Mouse (Mus musculus): ENCODE measurements around the gene Dlg2. TPM values are rescaled to one million over a fixed set of nuclear protein-coding genes. Genes with fewer than 3 reads are reported as not detected.

Dlg2 gene
- polyA plus RNA-seq, 1 experiment from 2014 or later, result 5.1 TPM

DNA sequence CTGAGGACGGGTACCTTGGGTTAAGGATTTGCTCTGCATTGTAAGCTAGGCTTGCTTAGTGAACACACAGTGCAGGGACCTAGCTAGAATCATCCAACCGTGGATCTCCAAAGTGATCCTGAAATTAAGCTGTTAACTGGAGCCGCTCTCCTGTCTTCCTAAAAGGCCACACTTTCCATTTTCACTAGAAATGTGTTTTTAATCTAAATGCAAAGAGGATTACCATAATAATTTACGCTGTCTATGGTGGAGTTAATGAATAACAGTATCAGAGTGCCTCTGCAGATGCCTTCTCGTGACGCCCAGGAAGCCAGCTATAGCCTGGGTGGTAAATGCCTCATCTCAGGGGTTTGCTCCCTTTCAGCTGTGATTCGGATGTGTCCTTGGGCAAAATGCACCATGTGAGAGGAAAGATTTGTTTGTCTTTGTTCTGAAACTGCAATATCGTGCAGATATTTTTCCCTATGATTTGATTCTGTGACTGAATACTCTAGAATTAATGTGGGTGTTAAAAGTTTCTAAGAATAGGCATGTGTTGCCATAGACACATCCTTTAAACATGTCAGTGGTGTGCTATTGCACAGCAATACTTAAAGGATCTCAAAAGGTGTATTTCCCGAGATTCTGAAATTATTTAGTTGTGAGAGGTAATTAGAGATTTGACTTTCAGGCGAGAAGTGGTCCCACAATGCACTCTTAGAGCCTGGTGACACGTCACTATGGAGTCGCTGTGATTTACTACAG lies 587.0 kb downstream of the Dlg2 start:
- Histone ChIP-seq H3K4me2 (replicated peaks; ENCODE audit: low read depth, low read length) (no peak overlapping the region), H3K27me3 (ENCODE audit: control insufficient read depth, insufficient read depth, low read length) (no peaks in the 10 kb centered on the region), H3K27ac (ENCODE audit: low read length) (no peak overlapping the region), H3K4me1 (ENCODE audit: control insufficient read depth, insufficient read depth, low read length) (no peaks in the 10 kb centered on the region), H3K9me3 (ENCODE audit: control insufficient read depth, low read depth, low read length) (no peaks in the 10 kb centered on the region), H3K36me3 (ENCODE audit: control insufficient read depth, insufficient read depth, low read length) (no peaks in the 10 kb centered on the region), H3K4me3 (ENCODE audit: low read depth, low read length) (no peak overlapping the region), H3K9ac (replicated peaks; ENCODE audit: low read depth, low read length) (no peak overlapping the region)
- WGBS, result 70% methylated on average over 12 of the region's 12 CpGs
- no peak for ATAC-seq (ENCODE audit: insufficient number of reproducible peaks, insufficient read depth, low FRiP score, low read depth)

DNA sequence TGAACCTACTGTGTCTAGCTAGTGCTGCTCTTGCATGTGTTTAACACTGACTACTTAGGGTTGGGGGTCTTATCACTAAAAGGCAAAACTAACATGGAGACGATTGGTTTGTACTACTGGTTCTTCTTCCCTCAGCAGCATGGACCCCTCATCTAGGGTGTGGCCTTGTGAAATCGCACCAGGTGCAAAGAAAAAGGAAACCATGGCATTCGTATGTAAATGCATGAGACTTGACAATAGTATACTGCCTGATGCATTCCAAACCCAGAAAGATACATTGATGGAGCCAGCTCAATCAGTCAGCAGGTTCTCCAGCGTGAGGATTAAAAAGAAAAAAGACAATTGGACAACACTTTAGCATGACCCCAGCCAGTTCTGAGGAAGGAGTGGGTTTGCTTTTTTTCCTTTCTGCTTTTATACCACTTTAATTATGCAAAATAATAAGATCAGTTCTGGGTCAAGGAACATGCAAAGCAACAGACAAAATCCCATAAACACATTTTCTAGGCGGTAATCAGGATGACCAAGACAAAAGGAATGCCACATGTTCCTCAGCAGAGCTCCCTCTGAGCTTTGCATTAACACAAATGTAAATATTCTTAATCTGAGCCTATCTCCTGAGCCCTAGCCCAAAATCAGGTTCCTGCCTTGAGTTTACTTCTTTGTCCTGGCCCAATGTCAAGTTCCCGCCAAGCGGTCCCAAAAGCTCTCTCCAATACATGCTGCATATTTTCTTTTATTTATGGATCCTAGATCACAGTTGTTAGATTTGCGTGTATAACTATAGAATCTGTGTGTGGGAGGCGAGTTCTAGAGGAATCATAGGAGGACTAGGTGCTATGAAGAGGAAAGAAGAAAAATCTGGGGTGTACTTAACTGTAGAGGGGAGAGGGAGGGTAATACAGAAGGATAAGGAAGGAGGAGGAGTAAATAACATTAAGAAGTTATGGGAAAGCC lies 595.6 kb downstream of the Dlg2 start:
- Histone ChIP-seq H3K27me3 (ENCODE audit: control insufficient read depth, insufficient read depth, low read length) (no peaks in the 10 kb centered on the region), H3K27ac (ENCODE audit: low read length) (no peak overlapping the region), H3K4me1 (ENCODE audit: control insufficient read depth, insufficient read depth, low read length) (no peaks in the 10 kb centered on the region), H3K4me3 (ENCODE audit: low read depth, low read length) (no peak overlapping the region), H3K9ac (replicated peaks; ENCODE audit: low read depth, low read length) (no peak overlapping the region), H3K36me3 (ENCODE audit: control insufficient read depth, insufficient read depth, low read length) (no peaks in the 10 kb centered on the region), H3K4me2 (replicated peaks; ENCODE audit: low read depth, low read length) (no peak overlapping the region), H3K9me3 (ENCODE audit: control insufficient read depth, low read depth, low read length) (no peaks in the 10 kb centered on the region)
- no peak for ATAC-seq (ENCODE audit: insufficient number of reproducible peaks, insufficient read depth, low FRiP score, low read depth)
- WGBS, result 75% methylated on average over 9 of the region's 9 CpGs

DNA sequence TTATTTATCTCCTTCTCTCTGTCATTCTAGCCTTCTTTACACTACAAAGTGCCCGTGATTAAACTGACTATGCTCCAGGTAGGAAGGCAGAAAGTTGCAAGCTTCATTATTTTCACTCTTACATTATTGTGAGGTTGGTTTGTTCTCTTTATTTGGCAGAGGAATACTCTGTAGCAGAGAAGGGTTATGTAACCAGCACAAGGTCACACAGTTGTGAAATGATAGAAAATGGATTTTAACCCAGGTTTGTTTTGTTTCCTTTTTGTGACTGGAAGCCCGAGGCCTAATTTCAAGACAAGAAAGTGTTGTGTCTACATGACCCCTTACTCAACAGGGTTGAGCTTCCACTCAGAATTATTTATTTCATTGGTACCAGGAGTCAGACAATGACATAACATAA lies 609.6 kb downstream of the Dlg2 start:
- H3K27me3 ChIP-seq (ENCODE audit: control insufficient read depth, insufficient read depth, low read length), result no peaks in the 10 kb centered on the region
- H3K4me3 ChIP-seq (ENCODE audit: low read depth, low read length), result no peak overlapping the region
- no peak overlapping the region for H3K9ac ChIP-seq (replicated peaks; ENCODE audit: low read depth, low read length)
- H3K27ac ChIP-seq (ENCODE audit: low read length), result no peak overlapping the region
- WGBS, result 62% methylated on average over 2 of the region's 2 CpGs
- H3K4me2 ChIP-seq (replicated peaks; ENCODE audit: low read depth, low read length), result no peak overlapping the region
- no peak for ATAC-seq (ENCODE audit: insufficient number of reproducible peaks, insufficient read depth, low FRiP score, low read depth)
- H3K4me1 ChIP-seq (ENCODE audit: control insufficient read depth, insufficient read depth, low read length), result no peaks in the 10 kb centered on the region
- H3K9me3 ChIP-seq (ENCODE audit: control insufficient read depth, low read depth, low read length), result no peaks in the 10 kb centered on the region
- no peaks in the 10 kb centered on the region for H3K36me3 ChIP-seq (ENCODE audit: control insufficient read depth, insufficient read depth, low read length)

DNA sequence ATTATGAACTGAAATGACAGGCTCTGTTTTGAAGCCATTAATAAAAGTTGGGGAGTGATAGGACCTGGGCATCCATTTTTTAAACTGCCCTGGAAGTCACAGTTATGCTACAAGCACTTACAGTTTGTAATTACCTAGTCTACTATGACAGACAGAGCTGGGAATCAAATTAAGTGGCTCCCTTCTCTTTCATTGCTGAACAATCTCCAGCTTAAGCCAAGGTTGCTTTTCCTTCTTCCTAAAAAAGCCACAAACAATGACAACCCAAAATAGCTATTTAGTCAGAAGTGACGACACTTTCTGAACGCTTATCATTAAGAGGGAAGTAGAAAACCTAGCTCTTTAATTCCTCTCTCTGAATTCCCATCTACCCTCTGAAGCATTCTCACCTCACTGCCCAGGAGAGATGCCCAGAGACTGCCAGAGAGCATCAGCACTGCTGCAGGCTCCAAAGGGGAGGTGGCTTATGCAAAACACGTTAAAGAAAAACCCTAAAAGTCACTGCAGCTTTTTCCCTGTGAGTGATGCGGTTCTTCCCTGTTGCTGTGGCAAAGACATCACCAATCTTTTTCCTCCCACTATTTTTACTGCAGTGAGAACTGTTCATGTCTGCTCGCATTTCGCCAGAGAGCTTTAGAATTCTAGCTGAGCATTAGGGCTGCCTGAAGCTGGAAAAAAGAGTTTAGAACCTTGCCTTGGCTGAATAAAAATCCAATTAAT lies 612.9 kb downstream of the Dlg2 start:
- 30% methylated on average over 6 of the region's 6 CpGs for WGBS
- Histone ChIP-seq H3K27ac (ENCODE audit: low read length) (no peak overlapping the region), H3K9ac (replicated peaks; ENCODE audit: low read depth, low read length) (no peak overlapping the region), H3K36me3 (ENCODE audit: control insufficient read depth, insufficient read depth, low read length) (no peaks in the 10 kb centered on the region), H3K27me3 (ENCODE audit: control insufficient read depth, insufficient read depth, low read length) (no peaks in the 10 kb centered on the region), H3K4me3 (ENCODE audit: low read depth, low read length) (no peak overlapping the region), H3K4me2 (replicated peaks; ENCODE audit: low read depth, low read length) (no peak overlapping the region), H3K9me3 (ENCODE audit: control insufficient read depth, low read depth, low read length) (no peaks in the 10 kb centered on the region), H3K4me1 (ENCODE audit: control insufficient read depth, insufficient read depth, low read length) (no peaks in the 10 kb centered on the region)
- ATAC-seq (ENCODE audit: insufficient number of reproducible peaks, insufficient read depth, low FRiP score, low read depth), result no peak

DNA sequence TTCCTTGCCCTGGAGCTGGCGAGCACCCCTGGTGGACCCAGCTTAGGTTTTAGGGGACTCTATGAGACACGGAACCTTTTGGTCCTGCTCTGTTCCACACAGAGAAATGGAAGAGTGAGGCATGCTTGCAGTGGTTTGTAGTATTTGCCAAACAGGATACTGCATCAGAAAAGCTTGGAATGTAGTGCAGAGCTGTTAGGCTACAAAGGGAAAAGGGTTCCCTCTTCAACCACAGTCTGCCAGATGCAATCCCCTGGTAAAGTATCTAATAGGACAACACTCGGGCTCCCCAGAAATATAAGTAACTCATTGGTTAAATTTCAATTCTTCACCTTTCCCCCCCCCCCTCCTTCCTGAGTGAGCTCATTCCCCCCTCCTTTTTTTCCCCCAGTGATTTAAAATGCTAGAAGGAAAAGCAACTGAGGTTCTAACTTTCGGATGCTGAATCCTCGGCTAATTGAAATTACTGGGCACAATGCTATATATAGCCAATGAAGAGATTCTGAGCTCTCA lies 613.9 kb downstream of the Dlg2 start:
- no peaks in the 10 kb centered on the region for H3K36me3 ChIP-seq (ENCODE audit: control insufficient read depth, insufficient read depth, low read length)
- WGBS, result 66% methylated on average over 5 of the region's 5 CpGs
- H3K9me3 ChIP-seq (ENCODE audit: control insufficient read depth, low read depth, low read length), result no peaks in the 10 kb centered on the region
- no peak for ATAC-seq (ENCODE audit: insufficient number of reproducible peaks, insufficient read depth, low FRiP score, low read depth)
- H3K9ac ChIP-seq (replicated peaks; ENCODE audit: low read depth, low read length), result no peak overlapping the region
- no peak overlapping the region for H3K4me3 ChIP-seq (ENCODE audit: low read depth, low read length)
- no peaks in the 10 kb centered on the region for H3K27me3 ChIP-seq (ENCODE audit: control insufficient read depth, insufficient read depth, low read length)
- H3K4me1 ChIP-seq (ENCODE audit: control insufficient read depth, insufficient read depth, low read length), result no peaks in the 10 kb centered on the region
- H3K27ac ChIP-seq (ENCODE audit: low read length), result no peak overlapping the region
- 0 out of 2 replicates have a peak overlapping the region, but pooled peaks have one; percentile 37 for H3K4me2 ChIP-seq (replicated peaks; ENCODE audit: low read depth, low read length)

DNA sequence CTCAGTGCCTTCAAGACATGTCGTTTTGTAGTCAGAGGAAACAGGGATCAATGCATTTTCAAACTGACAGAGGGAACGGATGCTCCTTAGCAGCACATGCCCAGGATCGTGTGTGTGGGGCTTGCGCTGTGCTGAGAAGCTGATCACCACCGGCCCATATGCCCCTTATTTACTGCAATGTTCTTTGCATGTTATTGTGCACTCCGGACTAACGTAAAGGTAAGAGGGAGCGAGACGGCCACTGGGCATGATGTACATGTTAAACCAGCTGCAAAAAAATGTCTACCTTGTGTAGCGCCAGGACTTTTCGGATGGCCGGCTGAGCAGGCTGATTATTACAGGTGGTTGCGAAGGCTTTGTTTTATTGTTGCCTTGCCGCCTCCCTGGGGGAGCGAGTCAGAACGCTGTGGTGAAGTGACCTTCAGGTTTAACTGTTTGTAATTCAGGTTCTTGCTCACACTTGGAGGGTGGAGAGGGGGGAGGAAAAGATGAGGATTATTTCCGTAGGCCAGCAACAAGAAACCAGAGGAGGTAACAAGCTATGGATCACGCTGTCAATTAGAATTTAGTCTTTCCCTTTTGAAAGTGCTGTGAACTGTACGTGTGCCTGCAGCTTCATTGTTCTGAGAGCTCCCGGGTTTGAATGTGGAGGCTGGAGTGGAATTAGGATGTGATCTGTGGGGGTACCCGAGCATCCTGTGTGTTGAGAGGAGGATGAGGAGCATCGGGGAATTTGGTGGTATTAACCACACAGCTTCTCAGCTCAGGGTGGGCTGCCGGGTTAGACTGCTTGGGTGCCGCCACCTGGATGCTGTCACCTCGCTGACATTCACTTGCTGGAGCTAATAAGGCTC lies 614.6 kb downstream of the Dlg2 start:
- Histone ChIP-seq H3K4me3 (ENCODE audit: low read depth, low read length) (peak overlapping the region; percentile 11; the same call in 1 of the 2 replicates), H3K9ac (replicated peaks; ENCODE audit: low read depth, low read length) (no peak overlapping the region), H3K9me3 (ENCODE audit: control insufficient read depth, low read depth, low read length) (no peaks in the 10 kb centered on the region), H3K4me1 (ENCODE audit: control insufficient read depth, insufficient read depth, low read length) (no peaks in the 10 kb centered on the region), H3K36me3 (ENCODE audit: control insufficient read depth, insufficient read depth, low read length) (no peaks in the 10 kb centered on the region), H3K27ac (ENCODE audit: low read length) (no peak overlapping the region), H3K4me2 (replicated peaks; ENCODE audit: low read depth, low read length) (peak overlapping the region; percentile 37), H3K27me3 (ENCODE audit: control insufficient read depth, insufficient read depth, low read length) (no peaks in the 10 kb centered on the region)
- no peak for ATAC-seq (ENCODE audit: insufficient number of reproducible peaks, insufficient read depth, low FRiP score, low read depth)
- 14% methylated on average over 25 of the region's 25 CpGs for WGBS

DNA sequence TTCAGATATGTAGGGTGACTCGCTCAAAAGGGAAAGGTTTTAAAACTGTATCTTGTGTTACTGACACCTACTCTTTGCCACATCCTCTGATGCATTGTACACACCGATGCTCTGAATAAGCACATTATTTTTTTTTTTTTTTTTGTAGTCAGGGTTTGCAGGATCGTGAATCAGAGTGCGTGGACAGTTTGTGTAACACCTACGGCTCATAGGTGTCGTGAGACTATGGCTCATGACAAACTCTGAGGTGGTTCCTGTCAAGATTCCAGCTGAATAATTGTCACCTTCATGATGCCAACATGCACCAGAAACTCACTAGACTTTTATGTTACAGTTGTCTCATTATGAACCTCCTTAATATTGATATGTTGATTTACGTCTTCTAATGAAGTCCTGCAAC lies 620.0 kb downstream of the Dlg2 start:
- no peaks in the 10 kb centered on the region for H3K36me3 ChIP-seq (ENCODE audit: control insufficient read depth, insufficient read depth, low read length)
- H3K9ac ChIP-seq (replicated peaks; ENCODE audit: low read depth, low read length), result no peak overlapping the region
- no peak for ATAC-seq (ENCODE audit: insufficient number of reproducible peaks, insufficient read depth, low FRiP score, low read depth)
- no peak overlapping the region for H3K4me2 ChIP-seq (replicated peaks; ENCODE audit: low read depth, low read length)
- WGBS, result 85% methylated on average over 7 of the region's 7 CpGs
- H3K4me1 ChIP-seq (ENCODE audit: control insufficient read depth, insufficient read depth, low read length), result no peaks in the 10 kb centered on the region
- H3K4me3 ChIP-seq (ENCODE audit: low read depth, low read length), result no peak overlapping the region
- H3K9me3 ChIP-seq (ENCODE audit: control insufficient read depth, low read depth, low read length), result no peaks in the 10 kb centered on the region
- H3K27ac ChIP-seq (ENCODE audit: low read length), result no peak overlapping the region
- no peaks in the 10 kb centered on the region for H3K27me3 ChIP-seq (ENCODE audit: control insufficient read depth, insufficient read depth, low read length)
